Mouse (Mus musculus): ENCODE results near the gene Aplnr. TPM values are rescaled to one million over a fixed set of nuclear protein-coding genes. Genes with fewer than 3 reads are reported as not detected.

Aplnr gene
- total and polyA plus RNA-seq, 3 experiments = 7.7 to 14.3 (median 9.4) TPM

DNA sequence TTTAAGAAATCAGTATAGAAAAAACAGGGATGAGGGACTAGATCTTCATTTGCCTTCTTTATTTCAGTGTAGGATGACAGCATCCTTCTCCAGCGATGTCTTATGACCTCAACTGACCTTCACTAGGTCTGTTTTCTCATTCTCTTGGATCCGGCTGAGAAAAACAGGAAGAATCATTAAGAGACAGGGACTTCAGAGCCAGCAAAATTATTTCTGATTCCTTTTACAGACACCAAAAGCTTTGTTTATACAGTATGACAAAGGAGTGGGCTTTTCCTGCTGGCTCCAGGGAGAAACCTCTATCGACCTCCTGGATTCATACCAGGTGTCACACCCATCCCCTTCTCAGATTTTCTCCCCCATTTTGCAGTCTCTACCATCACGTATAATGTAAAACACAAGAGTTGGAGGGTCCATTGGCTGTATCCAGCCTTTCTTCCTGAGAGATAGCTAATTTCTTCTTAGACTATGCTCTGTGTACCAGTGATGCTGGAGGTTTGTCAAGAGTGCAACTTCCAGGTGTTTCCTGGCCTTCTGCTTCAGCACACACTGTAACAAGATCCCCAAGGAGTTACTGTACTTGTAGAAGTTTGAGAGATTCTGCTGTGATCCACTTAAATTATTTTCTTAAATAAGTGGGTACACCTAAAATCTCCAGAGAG is 42.2 kb downstream of the Aplnr start:
- no peak for DNase-seq

DNA sequence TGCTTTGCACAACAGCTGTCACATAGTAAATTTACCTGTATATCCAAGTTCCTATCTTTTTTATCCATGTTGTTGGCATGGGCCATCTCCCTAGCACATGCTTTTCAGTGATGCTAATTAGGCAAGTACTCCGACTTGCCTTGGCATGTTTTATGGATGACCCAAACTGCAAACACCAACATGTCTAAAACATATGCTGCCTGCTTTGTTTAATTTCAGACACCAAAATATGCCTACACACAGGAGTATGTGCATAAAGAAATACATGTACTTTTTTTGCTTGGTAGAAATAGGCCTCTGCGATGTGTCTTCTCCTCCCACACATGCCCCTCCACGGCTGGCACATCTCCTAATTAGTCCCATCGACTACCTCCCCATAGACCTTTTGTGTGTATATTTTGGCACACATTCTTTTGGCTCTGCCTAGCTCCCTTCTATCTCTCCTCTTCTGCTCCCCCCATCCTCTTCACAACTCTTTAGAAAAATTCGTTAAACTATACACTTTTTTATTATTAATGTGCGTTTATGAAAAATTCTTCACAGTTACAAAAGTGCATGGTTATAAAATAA is 51.6 kb downstream of the Aplnr start:
- DNase-seq = no peak

Other genes starting within 250 kb of the Aplnr start
- gene Rtn4rl2, start 249.5 kb upstream of the Aplnr start, total RNA-seq (2021) = 1 to 10 TPM; 1.1 to 1.5 TPM
- 11.5 and 17.5 TPM in 2 replicates for gene Rtn4rl2, start 249.5 kb upstream of the Aplnr start, polyA plus RNA-seq (2012; rRNA removed)
- gene Slc43a3, start 199.6 kb upstream of the Aplnr start, total RNA-seq (2021) = 10 to 100 TPM; 62.5 to 80.9 TPM
- 57.5 and 59.7 TPM in 2 replicates for gene Slc43a3, start 199.6 kb upstream of the Aplnr start, polyA plus RNA-seq (2012; rRNA removed)
- gene Prg2, start 155.8 kb upstream of the Aplnr start, total RNA-seq (2021) = not detected
- not detected in 2 replicates for gene Prg2, start 155.8 kb upstream of the Aplnr start, polyA plus RNA-seq (2012; rRNA removed)
- not detected for gene Prg3, start 148.0 kb upstream of the Aplnr start, total RNA-seq (2021)
- gene Prg3, start 148.0 kb upstream of the Aplnr start, polyA plus RNA-seq (2012; rRNA removed) = not detected in 2 replicates
- gene Ssrp1, start 99.0 kb upstream of the Aplnr start, total RNA-seq (2021) = 100 to 1,000 TPM; 105 to 125 TPM
- gene Ssrp1, start 99.0 kb upstream of the Aplnr start, polyA plus RNA-seq (2012; rRNA removed) = 78.7 and 92.2 TPM in 2 replicates
- 1 to 10 TPM; 1.1 to 1.4 TPM for gene P2rx3, start 98.8 kb upstream of the Aplnr start, total RNA-seq (2021)
- gene P2rx3, start 98.8 kb upstream of the Aplnr start, polyA plus RNA-seq (2012; rRNA removed) = 0.54 and 0.83 TPM in 2 replicates
- 100 to 1,000 TPM in 1 of 2 experiments, 10 to 100 TPM in 1; 87.8 to 114 TPM for gene Tnks1bp1, start 88.2 kb upstream of the Aplnr start, total RNA-seq (2021)
- 66.5 and 78.9 TPM in 2 replicates for gene Tnks1bp1, start 88.2 kb upstream of the Aplnr start, polyA plus RNA-seq (2012; rRNA removed)
- 10 to 100 TPM; 17.0 to 18.2 TPM for gene Lrrc55, start 61.0 kb downstream of the Aplnr start, total RNA-seq (2021)
- 13.2 and 14.3 TPM in 2 replicates for gene Lrrc55, start 61.0 kb downstream of the Aplnr start, polyA plus RNA-seq (2012; rRNA removed)
- not detected for gene Olfr987, start 203.1 kb downstream of the Aplnr start, total RNA-seq (2021)
- gene Olfr987, start 203.1 kb downstream of the Aplnr start, polyA plus RNA-seq (2012; rRNA removed) = not detected in 2 replicates
- gene Olfr988, start 227.0 kb downstream of the Aplnr start, total RNA-seq (2021) = not detected
- gene Olfr988, start 227.0 kb downstream of the Aplnr start, polyA plus RNA-seq (2012; rRNA removed) = not detected in 2 replicates